Mouse (Mus musculus): Measurements from ENCODE around the gene Agps. TPM values are rescaled to one million over a fixed set of nuclear protein-coding genes. Genes with fewer than 3 reads are reported as not detected.
"Not testable (repeated sequence)": the region's sequence is repeated elsewhere in the genome, so short reads cannot be mapped to it uniquely, and the experiment has no call there.

Agps gene
- polyA plus RNA-seq, 1 experiment, result 3.4 TPM

DNA sequence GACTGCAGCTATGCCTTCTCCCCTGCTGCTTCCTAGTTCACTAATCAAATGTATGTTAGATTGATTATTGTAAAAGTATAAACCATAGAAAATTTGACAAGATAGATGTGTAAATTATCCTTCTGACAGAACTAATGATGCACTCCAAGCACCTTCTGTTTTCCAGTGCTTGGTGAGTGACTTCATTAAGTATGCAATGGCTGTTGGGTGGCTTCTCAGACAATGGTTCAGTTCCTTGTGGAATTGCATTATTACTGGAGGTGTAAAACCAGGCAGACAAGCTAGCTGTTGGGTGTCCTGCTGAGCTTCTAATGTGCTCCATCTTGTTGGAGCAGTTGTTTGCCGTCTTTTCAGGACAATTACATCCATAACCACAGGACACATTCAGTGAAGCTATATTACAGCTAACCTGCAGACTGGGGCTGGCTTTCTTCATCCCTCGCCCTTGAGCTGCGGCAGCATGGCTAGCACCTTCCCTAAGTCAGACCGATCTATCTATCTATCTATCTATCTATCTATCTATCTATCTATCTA lies 91.9 kb downstream of the Agps start:
- no peak for DNase-seq (ENCODE audit: low read depth, low spot score)
- whole genome bisulfite sequencing, result 93% methylated on average over 4 of the region's 4 CpGs

DNA sequence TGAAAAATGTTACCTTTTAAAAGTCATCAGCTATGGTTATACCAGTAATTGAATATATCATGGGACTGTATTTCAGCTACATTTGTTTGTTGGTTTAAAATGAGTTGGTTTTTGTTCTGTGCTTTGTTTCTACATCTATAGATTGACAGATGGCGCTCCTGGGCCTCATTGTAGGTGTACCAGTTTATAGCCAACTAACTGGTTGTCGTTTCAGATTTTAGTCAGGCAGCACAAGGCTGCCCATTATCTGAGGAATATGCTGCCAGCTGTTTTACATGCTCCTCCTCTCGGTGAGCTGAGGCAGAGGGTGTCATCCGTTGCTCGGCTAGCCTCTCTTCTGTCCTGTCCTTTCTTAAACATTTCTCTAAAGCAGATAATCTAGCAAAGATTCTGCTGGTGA lies 94.1 kb downstream of the Agps start:
- 74% methylated on average over 5 of the region's 5 CpGs for WGBS
- DNase-seq (ENCODE audit: low read depth, low spot score), result no peak

- DNase-seq (ENCODE audit: low read depth, low spot score), result no peak
- WGBS, result 89% methylated on average over 3 of the region's 3 CpGs
Observed at GRCm38 (mm10) chr2:75928011-75928410, 96.0 kb downstream of the Agps start.

- 96% methylated on average over 2 of the region's 2 CpGs for WGBS
- no peak for DNase-seq (ENCODE audit: low read depth, low spot score)
Observed at GRCm38 (mm10) chr2:75929141-75929540, 97.2 kb downstream of the Agps start.

DNA sequence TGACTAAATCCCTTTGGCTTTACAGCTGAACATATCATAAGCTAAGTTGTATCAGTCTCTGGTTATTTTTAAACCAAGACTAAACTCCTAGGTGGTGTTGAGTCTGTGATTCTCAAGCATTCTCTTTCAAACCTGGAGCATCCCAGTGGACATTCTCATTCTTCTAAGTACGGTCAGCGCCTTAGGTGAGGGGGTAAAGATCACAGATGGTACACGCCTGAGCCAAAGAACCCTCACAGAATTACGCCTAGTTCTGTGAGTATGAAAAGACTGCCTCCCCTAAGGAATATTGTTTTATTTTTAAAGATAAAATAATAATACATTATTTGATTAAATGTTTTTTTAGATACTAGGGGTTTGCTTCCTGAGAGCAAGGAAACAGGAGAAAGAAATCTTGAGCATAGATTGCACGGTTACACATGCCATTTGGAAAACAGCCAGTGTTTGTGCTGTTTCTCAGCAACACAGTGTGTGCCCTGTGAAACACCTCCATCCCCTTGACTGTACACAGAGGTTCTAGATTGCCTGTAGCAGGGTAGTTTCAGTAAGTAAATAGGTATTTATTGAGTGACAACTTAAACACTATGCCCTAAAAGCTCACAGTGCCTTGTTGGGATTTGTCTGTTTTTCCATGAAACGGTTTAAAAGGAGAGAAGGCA lies 97.9 kb downstream of the Agps start:
- 77% methylated on average over 6 of the region's 6 CpGs for WGBS
- no peak for DNase-seq (ENCODE audit: low read depth, low spot score)

- WGBS, result 90% methylated on average over 2 of the region's 2 CpGs
- DNase-seq (ENCODE audit: low read depth, low spot score), result no peak
Observed at GRCm38 (mm10) chr2:75930941-75931340, 99.0 kb downstream of the Agps start.

DNA sequence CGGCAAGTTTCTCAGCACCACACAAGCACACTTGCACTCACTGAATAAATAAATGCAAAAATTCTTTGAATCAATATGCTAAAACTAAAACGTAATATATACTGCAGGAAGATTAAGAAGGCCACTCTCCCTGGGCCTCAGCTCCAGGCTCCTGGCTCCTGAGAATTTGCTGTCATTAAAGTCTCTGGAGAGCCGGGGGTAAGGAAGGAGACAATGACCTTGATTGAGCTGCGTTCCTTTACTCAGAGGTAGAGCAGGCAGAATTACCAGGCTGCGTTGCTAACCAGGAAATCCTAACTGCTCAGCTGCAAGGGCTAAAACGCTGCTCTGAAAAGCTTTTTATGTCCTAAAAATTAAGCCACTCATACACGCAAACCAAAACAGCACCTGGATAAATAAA lies 101.6 kb downstream of the Agps start:
- no peak for DNase-seq (ENCODE audit: low read depth, low spot score)
- WGBS, result 16% methylated on average over 7 of the region's 7 CpGs

GRCm38 (mm10) chr2:75936685-75937084 lies 104.7 kb downstream of the Agps start:
- not testable (repeated sequence) for DNase-seq (ENCODE audit: low read depth, low spot score)
- 93% methylated on average over 2 of the region's 2 CpGs for WGBS

DNA sequence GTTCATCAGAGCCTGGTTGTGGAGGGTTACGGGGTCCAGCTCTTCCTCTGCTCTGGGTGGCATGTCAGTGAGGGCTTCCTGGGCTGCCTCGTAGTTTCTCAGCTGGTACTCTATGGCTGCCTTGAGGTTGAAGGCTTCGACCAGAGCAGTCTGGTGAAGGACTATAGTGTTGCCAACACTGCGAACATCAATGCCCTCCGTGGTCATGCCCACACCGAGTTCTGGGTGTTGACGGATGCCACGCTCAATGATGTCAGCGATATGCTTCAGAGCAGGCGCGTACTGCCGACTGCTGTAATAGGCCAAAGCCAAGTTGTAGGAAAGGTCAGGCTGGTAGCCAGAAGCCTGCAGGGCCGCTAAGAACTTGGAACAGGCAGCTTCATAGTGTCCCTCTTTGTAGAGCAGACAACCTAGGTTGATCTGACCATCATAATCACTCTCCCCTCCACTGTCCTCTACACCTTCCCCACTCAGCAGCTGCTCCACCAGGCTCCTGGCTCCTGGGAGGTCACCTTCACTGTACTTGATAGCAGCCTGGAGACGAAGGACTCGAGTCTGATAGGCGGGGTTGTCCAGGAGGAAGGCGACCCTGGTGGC lies 105.6 kb downstream of the Agps start:
- DNase-seq (ENCODE audit: low read depth, low spot score), result not testable (repeated sequence)
- WGBS, result 67% methylated on average over 15 of the region's 17 CpGs

GRCm38 (mm10) chr2:75938117-75939063 lies 106.4 kb downstream of the Agps start, which contains the start of gene Ttc30b:
Gene Ttc30b, minus strand, starts transcription at chr2:75938585.
- whole genome bisulfite sequencing, result 3% methylated on average over 41 of the region's 42 CpGs
- DNase-seq (ENCODE audit: low read depth, low spot score), result peak; percentile 80

GRCm38 (mm10) chr2:75950685-75951084 lies 118.7 kb downstream of the Agps start:
- WGBS, result 27% methylated on average over 8 of the region's 8 CpGs
- DNase-seq (ENCODE audit: low read depth, low spot score), result no peak

- WGBS, result 95% methylated on average over 5 of the region's 5 CpGs
- no peak for DNase-seq (ENCODE audit: low read depth, low spot score)
Observed at GRCm38 (mm10) chr2:75953320-75953719, 121.3 kb downstream of the Agps start.

DNA sequence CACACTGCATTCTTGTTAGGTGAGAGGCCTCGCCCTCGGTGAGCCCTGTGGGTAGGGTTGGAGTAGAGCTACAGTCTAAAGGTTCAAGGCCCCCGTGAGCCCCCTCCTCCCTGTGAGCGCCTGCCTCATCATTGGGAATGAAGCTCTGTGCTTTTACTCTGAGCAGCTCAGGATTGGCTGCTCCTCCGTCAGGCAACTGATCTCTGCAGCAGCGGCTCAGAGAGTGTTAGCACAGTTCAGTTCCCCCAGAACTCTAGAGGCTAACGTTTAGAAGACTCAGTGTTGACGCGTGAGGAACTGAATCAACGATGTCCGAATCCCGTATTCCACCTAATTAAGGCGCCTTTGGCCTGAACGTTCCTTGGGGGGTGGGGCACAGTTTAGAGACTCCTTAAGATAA lies 123.7 kb downstream of the Agps start:
- DNase-seq (ENCODE audit: low read depth, low spot score), result no peak

DNA sequence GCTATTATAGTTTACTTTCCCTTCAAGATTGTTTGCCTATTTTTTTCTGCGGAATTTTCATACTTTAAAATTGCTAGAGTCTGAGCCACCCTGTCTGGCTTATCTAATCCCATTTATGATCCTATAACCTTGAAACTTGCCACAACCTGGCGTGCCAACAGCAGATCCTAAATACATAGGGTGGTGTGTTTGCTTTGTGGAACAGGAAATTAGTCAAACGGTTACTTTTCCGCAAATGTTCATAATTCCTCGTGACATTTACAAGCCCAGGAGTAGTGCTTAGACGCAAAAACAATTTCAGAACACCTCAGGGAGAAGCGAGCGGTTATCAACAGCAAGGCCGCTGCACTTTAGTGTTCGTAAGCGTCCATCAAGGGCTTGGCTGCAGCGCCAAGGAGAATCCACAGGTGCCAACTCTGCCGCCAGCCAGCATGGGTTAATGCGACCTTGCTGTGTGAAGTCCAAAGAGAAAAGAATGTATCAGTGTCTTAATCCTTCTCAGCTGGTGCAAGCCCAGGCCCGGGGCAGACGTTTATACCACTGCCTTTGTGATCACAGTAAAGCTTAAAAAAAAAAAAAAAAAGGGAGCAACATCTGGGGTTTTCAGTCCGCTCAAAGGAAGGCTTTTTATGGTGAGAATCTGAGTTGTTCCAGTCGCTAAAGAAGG lies 127.3 kb downstream of the Agps start:
- 27% methylated on average over 18 of the region's 18 CpGs for WGBS
- no peak for DNase-seq (ENCODE audit: low read depth, low spot score)

More for the DNA sequence above, 123.7 kb downstream of the Agps start:
- 77% methylated on average over 14 of the region's 14 CpGs for WGBS

DNA sequence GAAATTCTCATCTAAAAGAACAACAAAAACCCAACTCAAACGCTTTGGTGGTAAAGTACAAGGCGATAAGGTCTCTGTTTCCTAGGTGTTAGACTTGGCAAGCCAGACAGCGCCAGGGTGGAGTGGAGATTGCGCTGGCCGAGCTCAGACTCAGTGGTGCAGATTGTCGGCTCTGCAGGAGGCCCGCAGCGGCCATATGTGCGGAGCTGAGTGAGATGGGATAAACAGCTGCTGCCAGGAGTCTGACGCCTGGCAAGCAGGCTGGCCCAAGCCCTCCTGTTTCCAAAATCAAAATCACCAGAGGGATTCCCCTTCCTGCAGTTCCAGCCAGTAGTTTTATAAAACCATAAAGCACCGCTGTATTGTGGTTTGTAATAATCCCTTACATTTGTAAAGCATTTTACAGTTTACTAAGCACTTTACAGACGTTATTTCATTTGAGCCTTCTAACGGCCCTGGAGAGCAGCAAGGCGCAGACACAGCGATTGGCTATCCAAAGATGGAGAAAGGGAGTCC lies 127.9 kb downstream of the Agps start:
- WGBS, result 21% methylated on average over 15 of the region's 15 CpGs
- no peak for DNase-seq (ENCODE audit: low read depth, low spot score)

DNA sequence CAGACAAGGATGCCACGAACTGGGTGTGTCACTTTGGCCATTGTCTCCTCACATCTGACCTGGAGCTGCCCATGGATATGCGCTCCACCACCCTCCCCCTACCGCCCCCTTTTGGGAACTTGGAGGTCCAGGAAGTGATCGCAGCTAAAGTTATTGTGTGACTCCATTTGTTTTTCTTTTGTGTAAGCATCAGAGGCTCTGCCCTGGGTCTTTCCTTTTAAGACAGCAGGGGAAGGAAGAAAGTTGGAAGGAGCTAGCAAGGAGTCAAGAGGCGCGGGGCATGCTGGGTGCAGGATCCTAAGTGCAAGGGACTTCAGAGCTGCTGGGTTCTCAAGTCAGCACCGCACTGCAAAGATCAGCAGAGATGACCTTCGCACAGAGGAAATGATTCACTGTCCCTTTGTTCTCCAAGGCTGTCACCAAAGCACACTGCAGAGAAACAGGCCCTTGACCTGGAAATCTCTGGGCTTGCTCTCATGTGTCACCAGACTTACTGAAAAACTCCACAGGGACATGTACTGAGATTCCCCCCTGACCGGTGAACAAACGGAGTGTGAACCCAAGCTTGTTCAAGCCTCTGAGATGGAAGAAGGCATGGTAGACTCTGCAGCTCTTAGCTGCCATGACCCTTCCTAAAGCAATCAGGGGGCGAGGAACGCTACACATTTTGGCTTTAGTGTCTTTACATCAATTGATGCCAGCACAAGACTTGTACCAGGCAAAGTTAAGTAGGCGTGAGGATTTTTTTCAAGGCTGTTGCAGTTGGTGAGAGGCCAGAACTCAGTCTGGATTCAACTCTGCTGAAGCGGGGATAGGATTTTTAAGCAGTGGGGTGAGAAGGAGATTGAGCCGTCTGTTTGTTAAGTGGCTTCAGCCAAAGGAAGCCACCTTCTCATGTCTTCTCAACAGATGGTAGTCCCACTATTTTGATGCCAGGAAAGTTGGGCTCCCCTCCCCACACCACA lies 128.7 kb downstream of the Agps start:
- DNase-seq (ENCODE audit: low read depth, low spot score), result no peak
- 52% methylated on average over 15 of the region's 15 CpGs for WGBS

GRCm38 (mm10) chr2:75963211-75963840 lies 131.3 kb downstream of the Agps start:
- DNase-seq (ENCODE audit: low read depth, low spot score), result no peak
- WGBS, result 88% methylated on average over 10 of the region's 10 CpGs

GRCm38 (mm10) chr2:75964051-75964450 lies 132.1 kb downstream of the Agps start:
- 40% methylated on average over 5 of the region's 5 CpGs for WGBS
- DNase-seq (ENCODE audit: low read depth, low spot score), result no peak

Measured in large intestine, adult 2 months (tissue).